Mouse (Mus musculus) kidney, embryonic 14.5 days (tissue): ENCODE data around the gene Celf5. TPM values are rescaled to one million over a fixed set of nuclear protein-coding genes. Genes with fewer than 3 reads are reported as not detected.

Source experiments
- ATAC-seq: fragments of 200-750 bp; cut with Nextera tagmentation; 2 replicates; pipeline ENCODE4 v1.8.0; 2017; ENCODE audit warnings: moderate number of reproducible peaks, mild to moderate bottlenecking, moderate TSS enrichment, moderate library complexity; ENCODE audit not compliant: low FRiP score, low TSS enrichment
- H3K27ac ChIP-seq: fragments of 300-500 bp; sonication (generic); 2 replicates; pipeline ENCODE4 v1.5.1; 2014; ENCODE audit warnings: low read depth, mild to moderate bottlenecking, low read length, moderate library complexity, mixed read lengths
- H3K27me3 ChIP-seq: fragments of 300-500 bp; sonication (generic); 2 replicates; pipeline ENCODE4 v1.6.1; 2014; ENCODE audit warnings: mild to moderate bottlenecking, low read length; ENCODE audit not compliant: control insufficient read depth, insufficient read depth
- H3K36me3 ChIP-seq: fragments of 300-500 bp; sonication (generic); 2 replicates; pipeline ENCODE4 v1.6.1; 2014; ENCODE audit warnings: low read length, mixed read lengths; ENCODE audit not compliant: control insufficient read depth, insufficient read depth
- H3K4me1 ChIP-seq: fragments of 300-500 bp; sonication (generic); 2 replicates; pipeline ENCODE4 v1.6.1; 2014; ENCODE audit warnings: low read length, mixed read lengths; ENCODE audit not compliant: control insufficient read depth, insufficient read depth
- H3K4me2 ChIP-seq: fragments of 300-500 bp; sonication (generic); replicated peaks from 2 replicates; pipeline ENCODE4 v1.6.1; 2014; ENCODE audit warnings: low read depth, mild to moderate bottlenecking, low read length
- H3K4me3 ChIP-seq: fragments of 300-500 bp; sonication (generic); 2 replicates; pipeline ENCODE4 v1.5.1; 2014; ENCODE audit warnings: mild to moderate bottlenecking, low read length
- H3K9ac ChIP-seq: fragments of 300-500 bp; sonication (generic); 2 replicates; pipeline ENCODE4 v1.6.1; 2014; ENCODE audit warnings: low read depth, mild to moderate bottlenecking, low read length, moderate library complexity
- H3K9me3 ChIP-seq: fragments of 300-500 bp; sonication (generic); 2 replicates; pipeline ENCODE4 v1.6.1; 2016; ENCODE audit warnings: low read length; ENCODE audit not compliant: control insufficient read depth
- WGBS: fragments of 180-500 bp; shearing (Covaris S2); extraction: QIAGEN DNeasy Blood & Tissue Kit; methylation state at CpG from one replicate; pipeline ENCODE4 v1.1.7; 2014; 5-methylcytosine and 5-hydroxymethylcytosine counted together
- polyA plus RNA-seq: library from polyadenylated mRNA; unstranded; fragments of >200 nt; fragmentation: Nextera tagmentation; extraction: Ambion mirVana; gene quantifications from 2 replicates; pipeline ENCODE4 v1.2.1, GENCODE M21; 2014

The Celf5 gene
- polyA plus RNA-seq, 1 experiment from 2014 or later = 0.28 TPM

- Histone ChIP-seq H3K27ac (no peak overlapping the region), H3K4me2 (no peak overlapping the region), H3K4me3 (no peak overlapping the region), H3K9ac (no peak overlapping the region), H3K9me3 (no peaks in the 10 kb centered on the region), H3K27me3 (no peaks in the 10 kb centered on the region), H3K36me3 (peaks cover 9% of the 10 kb centered on the region; the same call in 1 of the 2 replicates), H3K4me1 (peaks cover 41% of the 10 kb centered on the region)
- no peak for ATAC-seq
- 90% methylated on average over 10 of the region's 10 CpGs for WGBS
Measured at GRCm38 (mm10) chr10:81419111-81419928, 63.2 kb downstream of the Celf5 start.

GRCm38 (mm10) chr10:81418216-81419070 lies 64.1 kb downstream of the Celf5 start:
- WGBS = 45% methylated on average over 11 of the region's 11 CpGs
- Histone ChIP-seq H3K36me3 (peaks cover 9% of the 10 kb centered on the region; the same call in 1 of the 2 replicates), H3K4me1 (peaks cover 44% of the 10 kb centered on the region), H3K27me3 (no peaks in the 10 kb centered on the region), H3K9ac (no peak overlapping the region), H3K27ac (no peak overlapping the region), H3K9me3 (no peaks in the 10 kb centered on the region), H3K4me3 (no peak overlapping the region), H3K4me2 (no peak overlapping the region)
- ATAC-seq = no peak

GRCm38 (mm10) chr10:81417227-81418215 lies 65.0 kb downstream of the Celf5 start:
- H3K9me3 ChIP-seq = no peaks in the 10 kb centered on the region
- H3K36me3 ChIP-seq = peaks cover 11% of the 10 kb centered on the region; the same call in 1 of the 2 replicates
- peak overlapping the region; percentile 57; the same call in 1 of the 2 replicates for H3K27ac ChIP-seq
- no peak for ATAC-seq
- no peaks in the 10 kb centered on the region for H3K27me3 ChIP-seq
- H3K4me3 ChIP-seq = peak overlapping the region; percentile 30
- H3K9ac ChIP-seq = peak overlapping the region; percentile 47
- peak overlapping the region; percentile 51 for H3K4me2 ChIP-seq
- H3K4me1 ChIP-seq = peaks cover 52% of the 10 kb centered on the region
- WGBS = 49% methylated on average over 12 of the region's 12 CpGs

GRCm38 (mm10) chr10:81416581-81417226 lies 65.8 kb downstream of the Celf5 start:
- peak overlapping the region; percentile 47 for H3K9ac ChIP-seq
- H3K4me3 ChIP-seq = peak overlapping the region; percentile 30
- peaks cover 60% of the 10 kb centered on the region for H3K4me1 ChIP-seq
- H3K9me3 ChIP-seq = no peaks in the 10 kb centered on the region
- no peaks in the 10 kb centered on the region for H3K27me3 ChIP-seq
- 4% methylated on average over 23 of the region's 26 CpGs for WGBS
- peak overlapping the region; percentile 51 for H3K4me2 ChIP-seq
- peaks cover 11% of the 10 kb centered on the region; the same call in 1 of the 2 replicates for H3K36me3 ChIP-seq
- ATAC-seq = peak; percentile 74
- peak overlapping the region; percentile 57; the same call in 1 of the 2 replicates for H3K27ac ChIP-seq

- no peak overlapping the region for H3K9ac ChIP-seq
- no peak overlapping the region for H3K4me3 ChIP-seq
- ATAC-seq = no peak
- H3K4me2 ChIP-seq = no peak overlapping the region
- peaks cover 69% of the 10 kb centered on the region for H3K4me1 ChIP-seq
- peaks cover 11% of the 10 kb centered on the region; the same call in 1 of the 2 replicates for H3K36me3 ChIP-seq
- 62% methylated on average over 17 of the region's 17 CpGs for WGBS
- H3K27ac ChIP-seq = peak overlapping the region; percentile 30; the same call in 1 of the 2 replicates
- H3K9me3 ChIP-seq = no peaks in the 10 kb centered on the region
- H3K27me3 ChIP-seq = no peaks in the 10 kb centered on the region
Measured at GRCm38 (mm10) chr10:81415549-81416310, 66.8 kb downstream of the Celf5 start.

- H3K27me3 ChIP-seq = no peaks in the 10 kb centered on the region
- H3K4me3 ChIP-seq = no peak overlapping the region
- H3K4me2 ChIP-seq = no peak overlapping the region
- peaks cover 75% of the 10 kb centered on the region for H3K4me1 ChIP-seq
- H3K9me3 ChIP-seq = no peaks in the 10 kb centered on the region
- H3K9ac ChIP-seq = no peak overlapping the region
- no peak for ATAC-seq
- H3K36me3 ChIP-seq = peaks cover 8% of the 10 kb centered on the region; the same call in 1 of the 2 replicates
- H3K27ac ChIP-seq = no peak overlapping the region
- WGBS = 81% methylated on average over 5 of the region's 5 CpGs
Measured at GRCm38 (mm10) chr10:81415146-81415545, 67.4 kb downstream of the Celf5 start.

GRCm38 (mm10) chr10:81414682-81415081 lies 67.8 kb downstream of the Celf5 start:
- Histone ChIP-seq H3K9ac (no peak overlapping the region), H3K4me3 (no peak overlapping the region)

More at GRCm38 (mm10) chr10:81414682-81415081, 67.8 kb downstream of the Celf5 start:
- Histone ChIP-seq H3K4me1 (peaks cover 80% of the 10 kb centered on the region), H3K4me2 (no peak overlapping the region), H3K9me3 (no peaks in the 10 kb centered on the region), H3K27ac (peak overlapping the region; percentile 42; the same call in 1 of the 2 replicates), H3K36me3 (peaks cover 4% of the 10 kb centered on the region; the same call in 1 of the 2 replicates), H3K27me3 (no peaks in the 10 kb centered on the region)
- ATAC-seq = no peak
